Mouse (Mus musculus): ENCODE measurements around the gene Gm6685. TPM values are rescaled to one million over a fixed set of nuclear protein-coding genes. Genes with fewer than 3 reads are reported as not detected.

Gm6685 gene
- polyA plus RNA-seq, 1 experiment from 2014 or later = 0.28 TPM

Other genes with a start within 250 kb of the Gm6685 start
- 3.4 and 3.7 TPM in 2 replicates for gene Ccdc85a, start 244.5 kb upstream of the Gm6685 start, polyA plus RNA-seq (2015; fragmentation: Nextera tagmentation; extraction: Ambion mirVana)

Data from limb, embryonic 13.5 days (tissue).